Mouse (Mus musculus) midbrain, embryonic 14.5 days (tissue): Measurements from ENCODE around the gene Abcf1. TPM values are rescaled to one million over a fixed set of nuclear protein-coding genes. Genes with fewer than 3 reads are reported as not detected.
A peak's percentile ranks its signal among the peaks of the same experiment; 100 is the strongest.

ENCODE experiments used
- ATAC-seq: fragments of 200-750 bp; cut with Nextera tagmentation; 2 replicates; pipeline ENCODE4 v1.8.0; 2017; ENCODE audit warnings: moderate number of reproducible peaks, moderate library complexity; ENCODE audit not compliant: low FRiP score, low TSS enrichment
- DNase-seq: peaks from one replicate; pipeline ENCODE4 v3.0.0-alpha.2; 2015
- H3K27ac ChIP-seq: fragments of 300-500 bp; sonication (generic); replicated peaks from 2 replicates; pipeline ENCODE4 v1.5.1; 2014; ENCODE audit warnings: mild to moderate bottlenecking, low read depth, low read length, moderate library complexity
- H3K27me3 ChIP-seq: fragments of 300-500 bp; sonication (generic); 2 replicates; pipeline ENCODE4 v1.6.1; 2014; ENCODE audit warnings: low read length, control low read depth, mixed read lengths; ENCODE audit not compliant: control insufficient read depth, insufficient read depth
- H3K36me3 ChIP-seq: fragments of 300-500 bp; sonication (generic); 2 replicates; pipeline ENCODE4 v1.6.1; 2014; ENCODE audit warnings: low read length, control low read depth; ENCODE audit not compliant: control insufficient read depth, insufficient read depth
- H3K4me1 ChIP-seq: fragments of 300-500 bp; sonication (generic); 2 replicates; pipeline ENCODE4 v1.6.1; 2014; ENCODE audit warnings: mild to moderate bottlenecking, antibody characterized with exemption, low read length, control low read depth; ENCODE audit not compliant: control insufficient read depth, insufficient read depth
- H3K4me2 ChIP-seq: fragments of 300-500 bp; sonication (generic); 2 replicates; pipeline ENCODE4 v1.6.1; 2014; ENCODE audit warnings: mild to moderate bottlenecking, low read length, moderate library complexity
- H3K4me3 ChIP-seq: fragments of 300-500 bp; sonication (generic); replicated peaks from 2 replicates; pipeline ENCODE4 v1.5.1; 2014; ENCODE audit warnings: low read depth, low read length
- H3K9ac ChIP-seq: fragments of 300-500 bp; sonication (generic); replicated peaks from 2 replicates; pipeline ENCODE4 v1.6.1; 2014; ENCODE audit warnings: mild to moderate bottlenecking, low read length, moderate library complexity
- H3K9me3 ChIP-seq: fragments of 300-500 bp; sonication (generic); 2 replicates; pipeline ENCODE4 v1.6.1; 2016; ENCODE audit warnings: low read length, control low read depth, mixed read lengths; ENCODE audit not compliant: control insufficient read depth
- WGBS: fragments of 180-500 bp; shearing (Covaris S2); extraction: QIAGEN DNeasy Blood & Tissue Kit; methylation state at CpG from one replicate; pipeline ENCODE4 v1.1.7; 2014; 5-methylcytosine and 5-hydroxymethylcytosine counted together
- polyA plus RNA-seq: library from polyadenylated mRNA; unstranded; fragments of >200 nt; fragmentation: Nextera tagmentation; extraction: Ambion mirVana; gene quantifications from 2 replicates; pipeline ENCODE4 v1.2.1, GENCODE M21; 2014

The Abcf1 gene
- polyA plus RNA-seq, 1 experiment from 2014 or later, result 82.4 TPM

- no peak for ATAC-seq
Observed at GRCm38 (mm10) chr17:35930627-35931026, 38.9 kb downstream of the Abcf1 start.

GRCm38 (mm10) chr17:35929534-35929933, 40.0 kb downstream of the Abcf1 start:
- DNase-seq (no peak), ATAC-seq (no peak)
- no peak overlapping the region for H3K27ac ChIP-seq
- no peak overlapping the region for H3K4me2 ChIP-seq
- H3K9me3 ChIP-seq, result no peaks in the 10 kb centered on the region
- H3K36me3 ChIP-seq, result peaks cover 69% of the 10 kb centered on the region
- WGBS, result 93% methylated on average over 2 of the region's 2 CpGs
- no peak overlapping the region for H3K9ac ChIP-seq
- no peaks in the 10 kb centered on the region for H3K27me3 ChIP-seq
- no peak overlapping the region for H3K4me3 ChIP-seq
- no peaks in the 10 kb centered on the region for H3K4me1 ChIP-seq

More at GRCm38 (mm10) chr17:35930627-35931026, 38.9 kb downstream of the Abcf1 start:
- WGBS, result 96% methylated on average over 12 of the region's 12 CpGs
- no peak for DNase-seq
- no peak overlapping the region for H3K4me3 ChIP-seq
- H3K4me2 ChIP-seq, result no peak overlapping the region
- no peaks in the 10 kb centered on the region for H3K27me3 ChIP-seq
- H3K27ac ChIP-seq, result no peak overlapping the region
- H3K4me1 ChIP-seq, result no peaks in the 10 kb centered on the region
- peaks cover 58% of the 10 kb centered on the region for H3K36me3 ChIP-seq
- no peak overlapping the region for H3K9ac ChIP-seq
- no peaks in the 10 kb centered on the region for H3K9me3 ChIP-seq

- no peak overlapping the region for H3K9ac ChIP-seq
- WGBS, result 74% methylated on average over 1 of the region's 1 CpGs
- no peak overlapping the region for H3K27ac ChIP-seq
- H3K4me3 ChIP-seq, result no peak overlapping the region
- no peaks in the 10 kb centered on the region for H3K4me1 ChIP-seq
- H3K27me3 ChIP-seq, result no peaks in the 10 kb centered on the region
- H3K9me3 ChIP-seq, result no peaks in the 10 kb centered on the region
- peaks cover 81% of the 10 kb centered on the region for H3K36me3 ChIP-seq
- no peak overlapping the region for H3K4me2 ChIP-seq
- ATAC-seq, result no peak
- no peak for DNase-seq
Observed at GRCm38 (mm10) chr17:35927471-35927870, 42.1 kb downstream of the Abcf1 start.

GRCm38 (mm10) chr17:35923281-35923680, 46.3 kb downstream of the Abcf1 start:
- no peaks in the 10 kb centered on the region for H3K9me3 ChIP-seq
- no peak overlapping the region for H3K4me2 ChIP-seq
- no peak overlapping the region for H3K27ac ChIP-seq
- peaks cover 49% of the 10 kb centered on the region for H3K36me3 ChIP-seq
- 93% methylated on average over 4 of the region's 4 CpGs for WGBS
- H3K27me3 ChIP-seq, result no peaks in the 10 kb centered on the region
- no peak for ATAC-seq
- no peak for DNase-seq
- H3K4me3 ChIP-seq, result no peak overlapping the region
- H3K9ac ChIP-seq, result no peak overlapping the region
- peaks cover 30% of the 10 kb centered on the region for H3K4me1 ChIP-seq

GRCm38 (mm10) chr17:35922566-35922965, 47.0 kb downstream of the Abcf1 start:
- H3K9me3 ChIP-seq, result no peaks in the 10 kb centered on the region
- H3K27me3 ChIP-seq, result no peaks in the 10 kb centered on the region
- ATAC-seq (no peak), DNase-seq (no peak)
- peaks cover 30% of the 10 kb centered on the region for H3K4me1 ChIP-seq
- WGBS, result 93% methylated on average over 3 of the region's 3 CpGs
- H3K27ac ChIP-seq, result no peak overlapping the region
- no peak overlapping the region; the same call in 1 of the 2 replicates for H3K9ac ChIP-seq
- H3K4me2 ChIP-seq, result no peak overlapping the region
- no peak overlapping the region for H3K4me3 ChIP-seq
- H3K36me3 ChIP-seq, result peaks cover 42% of the 10 kb centered on the region

- H3K9ac ChIP-seq, result no peak overlapping the region
- no peak overlapping the region for H3K4me2 ChIP-seq
- no peak for DNase-seq
- no peaks in the 10 kb centered on the region for H3K9me3 ChIP-seq
- no peak overlapping the region for H3K4me3 ChIP-seq
- ATAC-seq, result no peak
- 86% methylated on average over 4 of the region's 4 CpGs for WGBS
- H3K27me3 ChIP-seq, result no peaks in the 10 kb centered on the region
- peak overlapping the region; percentile 92; the same call in 1 of the 2 replicates for H3K27ac ChIP-seq
- H3K36me3 ChIP-seq, result peaks cover 36% of the 10 kb centered on the region
- H3K4me1 ChIP-seq, result peaks cover 30% of the 10 kb centered on the region
Observed at GRCm38 (mm10) chr17:35921710-35922109, 47.9 kb downstream of the Abcf1 start.

GRCm38 (mm10) chr17:35920862-35921562, 48.5 kb downstream of the Abcf1 start:
- H3K9ac ChIP-seq, result peak overlapping the region; percentile 17; the same call in 1 of the 2 replicates
- peaks cover 29% of the 10 kb centered on the region for H3K36me3 ChIP-seq
- DNase-seq, result peak; percentile 81
- H3K4me2 ChIP-seq, result peak overlapping the region; percentile 65
- no peaks in the 10 kb centered on the region for H3K27me3 ChIP-seq
- no peak for ATAC-seq
- WGBS, result 72% methylated on average over 5 of the region's 5 CpGs
- H3K9me3 ChIP-seq, result no peaks in the 10 kb centered on the region
- peak overlapping the region; percentile 92 for H3K27ac ChIP-seq
- peaks cover 30% of the 10 kb centered on the region for H3K4me1 ChIP-seq
- no peak overlapping the region for H3K4me3 ChIP-seq

- Histone ChIP-seq H3K36me3 (peaks cover 23% of the 10 kb centered on the region), H3K4me3 (peak overlapping the region; percentile 79; the same call in 1 of the 2 replicates), H3K27me3 (no peaks in the 10 kb centered on the region), H3K27ac (peak overlapping the region; percentile 92), H3K4me2 (peak overlapping the region; percentile 65), H3K9ac (peak overlapping the region; percentile 59), H3K9me3 (no peaks in the 10 kb centered on the region), H3K4me1 (peaks cover 33% of the 10 kb centered on the region)
- 63% methylated on average over 1 of the region's 1 CpGs for WGBS
- ATAC-seq, result no peak
- peak; percentile 12 for DNase-seq
Observed at GRCm38 (mm10) chr17:35920384-35920783, 49.2 kb downstream of the Abcf1 start.

- H3K4me2 ChIP-seq, result peak overlapping the region; percentile 65
- peak overlapping the region; percentile 79 for H3K4me3 ChIP-seq
- H3K9me3 ChIP-seq, result no peaks in the 10 kb centered on the region
- peak overlapping the region; percentile 59 for H3K9ac ChIP-seq
- H3K4me1 ChIP-seq, result peaks cover 34% of the 10 kb centered on the region
- 40% methylated on average over 6 of the region's 6 CpGs for WGBS
- H3K27ac ChIP-seq, result peak overlapping the region; percentile 92
- ATAC-seq (no peak), DNase-seq (peak; percentile 42)
- H3K36me3 ChIP-seq, result peaks cover 18% of the 10 kb centered on the region
- no peaks in the 10 kb centered on the region for H3K27me3 ChIP-seq
Observed at GRCm38 (mm10) chr17:35919864-35920301, 49.7 kb downstream of the Abcf1 start.
